ENCODE assay signal across 8 mouse cellular contexts in the genomic region with DNA sequence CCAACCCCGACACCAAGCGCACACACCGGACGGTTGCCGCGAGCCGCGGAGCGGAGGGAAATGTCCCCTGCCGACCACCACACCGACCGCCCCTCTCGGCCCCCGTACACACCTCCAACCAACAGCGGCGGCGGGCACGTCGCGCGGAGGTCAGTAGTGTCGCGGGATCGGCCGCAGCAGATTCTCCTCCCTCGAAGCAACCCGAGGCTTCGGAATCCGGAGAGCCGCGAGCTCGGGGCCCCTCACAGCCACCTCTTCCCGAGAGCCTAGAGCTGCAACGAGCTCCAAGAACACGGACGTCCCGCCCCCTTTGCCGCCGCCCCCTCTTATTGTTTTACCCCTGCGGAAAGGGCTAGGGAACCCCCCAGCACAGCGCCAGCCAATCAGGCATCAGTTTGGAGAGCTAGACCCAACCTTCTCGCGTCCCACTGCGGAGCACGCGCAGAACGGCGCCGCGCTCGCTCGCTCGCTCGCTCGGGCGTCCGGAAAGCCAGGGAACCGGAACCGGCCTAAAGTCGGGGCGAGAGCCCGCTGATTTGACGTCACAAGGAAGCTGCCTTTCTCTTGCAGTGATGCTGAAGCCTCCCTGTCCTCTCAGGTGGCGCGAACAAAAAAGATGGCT. TPM values are rescaled to one million over a fixed set of nuclear protein-coding genes. Genes with fewer than 3 reads are reported as not detected.
DNase-seq lines count a peak whose midpoint lies in the region; ATAC-seq lines count a peak whose summit lies in the region.

A gene (minus strand): TSS at position 303 of the 622 bp plus-strand sequence.

- DNase-seq in R1 (ENCODE audit: low read depth, low spot score), result peak; percentile 99
- peak; percentile 97 to 98 for DNase-seq in cerebellum, postnatal 25 days
- peak; percentile 91 to 92 for DNase-seq in frontal cortex, postnatal 25 days (ENCODE audit: low spot score in 2 of 2)
- peak; percentile 99 for DNase-seq in hindbrain, embryonic 14.5 days (ENCODE audit: low spot score)
- DNase-seq in layer of hippocampus, postnatal 36 days, result peak; percentile 96
- peak; percentile 99 for DNase-seq in lung, postnatal 36 days
- peak; percentile 99 for DNase-seq in retina, postnatal 1 day
- peak; percentile 96 to 98 for DNase-seq in urinary bladder, adult 18-20 months (ENCODE audit: low spot score in 2 of 2)

- H3K9ac ChIP-seq in hindbrain, embryonic 14.5 days, result peak within 1 kb of the TSS; percentile 98

- peak within 1 kb of the TSS; percentile 98 for H3K4me3 ChIP-seq in hindbrain, embryonic 14.5 days (replicated peaks; ENCODE audit: low read length)

- H3K9me3 ChIP-seq in hindbrain, embryonic 14.5 days (ENCODE audit: control insufficient read depth, low read length), result no peaks in the 10 kb centered on the region

- no peaks in the 10 kb centered on the region for H3K27me3 ChIP-seq in hindbrain, embryonic 14.5 days (ENCODE audit: control insufficient read depth, insufficient read depth, low read length)

- H3K36me3 ChIP-seq in hindbrain, embryonic 14.5 days (replicated peaks; ENCODE audit: control insufficient read depth, insufficient read depth), result no peaks in the 10 kb centered on the region

- under 1% methylated on average over 65 of the region's 65 CpGs for WGBS in hindbrain, embryonic 14.5 days

- H3K4me2 ChIP-seq in hindbrain, embryonic 14.5 days (replicated peaks), result peak within 1 kb of the TSS; percentile 79

- peaks cover 42% of the 10 kb centered on the region for H3K4me1 ChIP-seq in hindbrain, embryonic 14.5 days (replicated peaks; ENCODE audit: control insufficient read depth, insufficient read depth, low read length)

- peak within 1 kb of the TSS; percentile 98 for H3K27ac ChIP-seq in hindbrain, embryonic 14.5 days

- peak; percentile 99 for ATAC-seq in hindbrain, embryonic 14.5 days (ENCODE audit: low FRiP score)

RNA-seq across cellular contexts. Expression of the gene that starts here (rescaled TPM):
- 377 and 384 TPM in 2 replicates for polyA plus RNA-seq in hindbrain, embryonic 14.5 days (2014; fragmentation: Nextera tagmentation; extraction: Ambion mirVana)
- 100 to 1,000 TPM; 230 to 257 TPM for total RNA-seq in layer of hippocampus, postnatal 36 days (2021)

Comparison
In these comparisons a context has a peak if more than half of its experiments do, and no peak if none do; other contexts are left out.
1. Peak in every context shown above with its lines: DNase-seq, ATAC-seq, H3K4me3 ChIP-seq and H3K27ac ChIP-seq.